Mouse (Mus musculus): ENCODE measurements around the gene Arid1b.

DNA sequence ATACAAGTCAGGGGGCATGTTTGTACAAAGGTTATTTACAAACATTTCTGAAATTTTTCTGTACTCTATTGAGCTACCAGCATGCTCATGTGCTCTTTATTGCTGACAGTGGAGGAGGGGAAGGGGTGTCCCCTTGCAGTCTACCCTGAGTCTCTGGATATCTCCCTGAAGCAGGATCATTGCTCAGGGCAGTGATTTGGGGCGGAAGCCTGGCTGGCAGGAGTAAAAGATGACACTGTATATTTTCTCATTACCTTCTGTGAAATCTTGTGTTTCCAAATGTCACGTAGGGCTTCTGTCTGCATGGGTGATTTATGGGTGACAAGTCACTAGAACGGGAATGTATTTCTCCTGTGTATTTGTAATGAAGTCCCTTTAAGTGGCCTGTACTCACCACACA, 18.0 kb downstream of the Arid1b start:
- TF ChIP-seq CTCF (conservative IDR thresholded peaks at IDR 0.05; ENCODE audit: low read length) = no peak
- TF ChIP-seq NANOG (IDR thresholded peaks at IDR 0.05; ENCODE audit: borderline replicate concordance, low read length) = no peak

Measured in E14TG2a.4 (cell line).